Mouse (Mus musculus): ENCODE measurements around the gene Rgs9. TPM values are rescaled to one million over a fixed set of nuclear protein-coding genes. Genes with fewer than 3 reads are reported as not detected.

The Rgs9 gene
- polyA plus RNA-seq, 1 experiment from 2014 or later, result 1.5 TPM

DNA sequence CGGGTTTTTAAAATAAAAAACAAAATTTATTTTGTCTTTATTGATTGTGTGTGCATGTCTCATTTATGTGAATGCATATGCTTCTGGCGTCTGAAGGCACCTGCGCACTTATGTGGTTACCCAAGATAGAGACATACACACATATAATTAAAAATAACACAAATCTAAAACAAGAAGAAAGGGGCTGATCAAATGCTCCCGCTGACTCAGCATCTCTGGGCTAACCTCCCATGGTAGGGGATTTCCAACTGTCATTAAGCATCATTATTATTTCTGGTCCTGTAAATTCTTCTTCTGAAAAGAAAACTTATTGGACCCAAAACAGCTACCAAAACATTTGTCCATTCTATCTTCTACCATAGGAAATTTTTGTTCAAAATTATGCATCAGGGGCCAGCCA, 36.8 kb upstream of the Rgs9 start:
- Histone ChIP-seq H3K4me3 (ENCODE audit: low read length) (no peak overlapping the region), H3K9me3 (ENCODE audit: control insufficient read depth, low read length) (no peaks in the 10 kb centered on the region), H3K27me3 (ENCODE audit: control insufficient read depth, insufficient read depth, low read depth, low read length) (no peaks in the 10 kb centered on the region), H3K36me3 (ENCODE audit: control insufficient read depth, insufficient read depth, low read length) (no peaks in the 10 kb centered on the region), H3K27ac (ENCODE audit: low read length) (no peak overlapping the region), H3K4me1 (replicated peaks; ENCODE audit: control insufficient read depth, insufficient read depth, low read length) (peaks cover 4% of the 10 kb centered on the region), H3K4me2 (ENCODE audit: low read depth, low read length) (no peak overlapping the region), H3K9ac (ENCODE audit: low read length) (no peak overlapping the region)
- ATAC-seq (ENCODE audit: low read depth), result no peak
- whole genome bisulfite sequencing, result 89% methylated on average over 4 of the region's 4 CpGs

DNA sequence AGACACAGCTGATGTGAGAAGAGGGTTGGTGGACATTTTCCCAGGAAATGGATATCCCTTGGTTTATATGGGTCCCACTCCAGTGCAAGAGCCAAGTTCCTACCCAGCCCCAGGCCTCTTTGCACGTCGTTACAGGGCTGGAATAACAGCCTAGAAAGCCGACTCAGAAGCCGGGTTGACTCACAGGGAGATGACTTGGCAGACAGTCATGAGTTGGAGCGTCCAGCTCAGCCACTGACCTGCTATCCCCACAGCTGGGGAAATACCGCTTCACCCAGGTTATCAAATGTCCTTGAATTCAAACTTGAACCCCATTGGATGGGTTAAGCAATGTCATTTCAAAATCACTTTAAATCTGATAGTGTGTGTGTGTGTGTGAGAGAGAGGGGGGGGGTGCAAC, 34.8 kb upstream of the Rgs9 start:
- no peak for ATAC-seq (ENCODE audit: low read depth)
- H3K27me3 ChIP-seq (ENCODE audit: control insufficient read depth, insufficient read depth, low read depth, low read length), result no peaks in the 10 kb centered on the region
- H3K4me1 ChIP-seq (replicated peaks; ENCODE audit: control insufficient read depth, insufficient read depth, low read length), result peaks cover 4% of the 10 kb centered on the region
- no peak overlapping the region for H3K4me2 ChIP-seq (ENCODE audit: low read depth, low read length)
- no peaks in the 10 kb centered on the region for H3K9me3 ChIP-seq (ENCODE audit: control insufficient read depth, low read length)
- H3K27ac ChIP-seq (ENCODE audit: low read length), result no peak overlapping the region
- H3K4me3 ChIP-seq (ENCODE audit: low read length), result no peak overlapping the region
- 60% methylated on average over 6 of the region's 6 CpGs for WGBS
- no peaks in the 10 kb centered on the region for H3K36me3 ChIP-seq (ENCODE audit: control insufficient read depth, insufficient read depth, low read length)
- no peak overlapping the region for H3K9ac ChIP-seq (ENCODE audit: low read length)

DNA sequence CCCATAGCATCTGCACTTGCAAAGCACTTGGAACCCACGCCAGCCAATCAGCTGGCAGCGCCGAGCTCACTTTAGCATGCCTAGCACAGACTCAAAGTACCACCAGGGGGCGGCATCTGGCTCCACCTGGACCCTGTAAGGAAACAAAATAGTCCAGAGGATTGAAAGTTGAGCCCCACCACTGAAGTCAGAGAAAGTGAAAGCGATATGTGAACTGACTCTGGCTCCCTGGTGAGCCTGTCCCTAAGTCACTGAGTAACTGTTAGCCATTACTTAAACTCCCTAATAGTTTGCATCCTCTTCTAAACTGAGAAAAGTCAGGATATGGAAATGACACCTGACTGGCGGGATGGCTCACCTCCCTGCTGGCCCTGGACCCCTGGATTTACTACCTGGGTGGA, 33.5 kb upstream of the Rgs9 start:
- H3K27me3 ChIP-seq (ENCODE audit: control insufficient read depth, insufficient read depth, low read depth, low read length), result no peaks in the 10 kb centered on the region
- 5% methylated on average over 6 of the region's 6 CpGs for WGBS
- H3K9ac ChIP-seq (ENCODE audit: low read length), result peak overlapping the region; percentile 71
- H3K27ac ChIP-seq (ENCODE audit: low read length), result peak overlapping the region; percentile 7; the same call in 1 of the 2 replicates
- no peaks in the 10 kb centered on the region for H3K36me3 ChIP-seq (ENCODE audit: control insufficient read depth, insufficient read depth, low read length)
- H3K4me3 ChIP-seq (ENCODE audit: low read length), result peak overlapping the region; percentile 51
- H3K4me2 ChIP-seq (ENCODE audit: low read depth, low read length), result peak overlapping the region; percentile 70
- ATAC-seq (ENCODE audit: low read depth), result peak; percentile 95
- peaks cover 4% of the 10 kb centered on the region for H3K4me1 ChIP-seq (replicated peaks; ENCODE audit: control insufficient read depth, insufficient read depth, low read length)
- no peaks in the 10 kb centered on the region for H3K9me3 ChIP-seq (ENCODE audit: control insufficient read depth, low read length)

DNA sequence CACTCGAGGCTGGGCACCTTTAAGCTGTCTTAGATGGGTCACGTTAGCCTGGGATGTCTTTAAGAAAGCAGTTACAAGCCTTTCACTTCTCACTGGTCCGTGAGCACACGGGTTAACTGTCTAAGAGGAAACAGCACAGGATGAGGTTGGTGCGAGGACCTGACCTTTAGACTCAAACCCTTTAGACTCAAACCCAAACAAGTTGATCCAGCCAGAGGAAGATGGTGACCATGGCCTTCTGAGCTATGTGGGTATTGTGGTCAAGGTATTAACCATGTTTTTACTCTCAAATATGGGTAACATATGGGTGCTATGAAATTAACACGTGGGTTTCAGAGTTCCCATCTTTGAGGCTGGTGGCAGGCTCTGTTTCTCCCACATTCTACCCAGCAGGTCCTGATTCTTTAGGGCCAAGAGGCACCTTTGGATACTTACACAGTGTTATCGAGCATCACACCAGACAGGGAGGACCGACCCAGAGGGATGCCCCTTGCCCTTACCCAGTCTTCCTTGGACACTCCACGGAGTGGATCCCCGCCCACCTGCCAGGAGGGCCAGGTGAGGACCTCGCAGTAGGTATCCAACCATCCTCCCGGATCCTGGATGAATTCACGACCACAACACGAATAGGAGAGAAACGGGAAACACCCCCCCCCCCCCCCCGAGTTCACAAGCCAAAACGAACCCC, 32.9 kb upstream of the Rgs9 start:
- Histone ChIP-seq H3K4me3 (ENCODE audit: low read length) (peak overlapping the region; percentile 51), H3K4me1 (replicated peaks; ENCODE audit: control insufficient read depth, insufficient read depth, low read length) (peaks cover 4% of the 10 kb centered on the region), H3K36me3 (ENCODE audit: control insufficient read depth, insufficient read depth, low read length) (no peaks in the 10 kb centered on the region), H3K9me3 (ENCODE audit: control insufficient read depth, low read length) (no peaks in the 10 kb centered on the region), H3K27me3 (ENCODE audit: control insufficient read depth, insufficient read depth, low read depth, low read length) (no peaks in the 10 kb centered on the region), H3K9ac (ENCODE audit: low read length) (no peak overlapping the region), H3K4me2 (ENCODE audit: low read depth, low read length) (peak overlapping the region; percentile 70), H3K27ac (ENCODE audit: low read length) (no peak overlapping the region)
- 30% methylated on average over 15 of the region's 17 CpGs for WGBS
- ATAC-seq (ENCODE audit: low read depth), result peak; percentile 53

DNA sequence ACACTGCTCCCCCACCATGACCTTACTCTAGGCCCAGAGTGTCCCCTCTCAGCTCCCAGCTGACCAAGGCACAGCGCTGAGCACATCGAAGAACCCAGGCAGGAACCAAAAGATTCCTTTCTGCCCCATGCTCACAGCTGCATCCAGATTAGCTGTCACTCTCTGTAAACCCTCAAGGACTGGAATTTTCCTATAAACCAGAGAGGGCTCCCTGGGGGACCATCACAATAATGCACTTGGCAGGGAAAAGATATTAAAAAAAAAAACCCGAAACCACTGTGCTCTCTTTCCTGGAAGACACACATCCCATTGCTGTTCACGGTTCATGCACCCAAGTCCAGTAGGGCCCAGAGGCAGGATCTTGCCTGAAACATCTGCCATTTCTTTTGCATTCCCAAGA, 31.4 kb upstream of the Rgs9 start:
- Histone ChIP-seq H3K36me3 (ENCODE audit: control insufficient read depth, insufficient read depth, low read length) (no peaks in the 10 kb centered on the region), H3K27me3 (ENCODE audit: control insufficient read depth, insufficient read depth, low read depth, low read length) (no peaks in the 10 kb centered on the region), H3K4me3 (ENCODE audit: low read length) (no peak overlapping the region), H3K9me3 (ENCODE audit: control insufficient read depth, low read length) (no peaks in the 10 kb centered on the region), H3K4me1 (replicated peaks; ENCODE audit: control insufficient read depth, insufficient read depth, low read length) (peaks cover 4% of the 10 kb centered on the region), H3K9ac (ENCODE audit: low read length) (no peak overlapping the region), H3K4me2 (ENCODE audit: low read depth, low read length) (no peak overlapping the region), H3K27ac (ENCODE audit: low read length) (no peak overlapping the region)
- no peak for ATAC-seq (ENCODE audit: low read depth)
- WGBS, result 60% methylated on average over 4 of the region's 4 CpGs

DNA sequence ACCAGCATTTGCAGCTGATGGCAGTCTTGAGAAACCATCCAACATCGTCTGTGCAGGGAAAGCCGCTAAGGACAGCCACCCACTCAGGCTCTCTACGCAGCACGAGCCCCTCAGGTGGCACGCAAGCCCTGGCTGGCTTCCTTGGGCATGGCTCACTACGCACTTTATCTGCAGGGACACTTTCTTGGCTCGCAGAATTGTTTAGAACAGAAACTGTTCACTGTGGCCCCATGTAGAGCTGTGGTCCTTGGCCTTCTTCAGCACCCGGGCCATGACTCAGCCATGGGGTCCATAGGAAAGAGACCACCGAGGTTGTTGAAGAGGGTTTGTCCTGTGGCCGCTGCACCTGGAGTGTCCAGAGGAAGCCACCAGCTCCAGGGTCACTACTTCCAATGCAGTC, 30.0 kb upstream of the Rgs9 start:
- peaks cover 4% of the 10 kb centered on the region for H3K4me1 ChIP-seq (replicated peaks; ENCODE audit: control insufficient read depth, insufficient read depth, low read length)
- no peak overlapping the region for H3K4me3 ChIP-seq (ENCODE audit: low read length)
- no peak for ATAC-seq (ENCODE audit: low read depth)
- H3K9me3 ChIP-seq (ENCODE audit: control insufficient read depth, low read length), result no peaks in the 10 kb centered on the region
- H3K27ac ChIP-seq (ENCODE audit: low read length), result no peak overlapping the region
- H3K9ac ChIP-seq (ENCODE audit: low read length), result no peak overlapping the region
- H3K36me3 ChIP-seq (ENCODE audit: control insufficient read depth, insufficient read depth, low read length), result no peaks in the 10 kb centered on the region
- H3K27me3 ChIP-seq (ENCODE audit: control insufficient read depth, insufficient read depth, low read depth, low read length), result no peaks in the 10 kb centered on the region
- H3K4me2 ChIP-seq (ENCODE audit: low read depth, low read length), result no peak overlapping the region
- WGBS, result 73% methylated on average over 10 of the region's 10 CpGs

DNA sequence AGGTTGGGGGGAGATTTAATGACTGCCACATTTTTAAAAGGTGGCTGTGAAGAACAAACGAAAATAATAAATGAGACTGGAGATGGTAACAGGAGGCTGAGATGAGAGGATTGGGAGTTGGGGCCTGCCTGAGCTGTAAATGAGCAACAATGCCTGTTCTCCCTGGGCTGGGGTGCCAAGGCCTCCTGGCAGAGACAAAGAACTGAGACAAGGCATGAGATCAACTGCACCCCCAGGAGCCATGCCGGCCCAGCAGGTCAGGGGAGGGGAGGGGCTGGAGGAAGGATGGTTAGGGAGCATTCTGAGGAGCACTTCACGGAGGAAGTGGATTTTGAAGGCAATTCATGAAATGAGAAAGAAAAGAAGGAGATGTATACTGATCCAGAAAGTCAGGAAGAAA, 29.5 kb upstream of the Rgs9 start:
- Histone ChIP-seq H3K9ac (ENCODE audit: low read length) (no peak overlapping the region), H3K9me3 (ENCODE audit: control insufficient read depth, low read length) (no peaks in the 10 kb centered on the region), H3K4me1 (replicated peaks; ENCODE audit: control insufficient read depth, insufficient read depth, low read length) (peaks cover 4% of the 10 kb centered on the region), H3K4me3 (ENCODE audit: low read length) (no peak overlapping the region), H3K27me3 (ENCODE audit: control insufficient read depth, insufficient read depth, low read depth, low read length) (no peaks in the 10 kb centered on the region), H3K4me2 (ENCODE audit: low read depth, low read length) (no peak overlapping the region), H3K36me3 (ENCODE audit: control insufficient read depth, insufficient read depth, low read length) (no peaks in the 10 kb centered on the region), H3K27ac (ENCODE audit: low read length) (no peak overlapping the region)
- no peak for ATAC-seq (ENCODE audit: low read depth)
- 33% methylated on average over 3 of the region's 3 CpGs for WGBS

DNA sequence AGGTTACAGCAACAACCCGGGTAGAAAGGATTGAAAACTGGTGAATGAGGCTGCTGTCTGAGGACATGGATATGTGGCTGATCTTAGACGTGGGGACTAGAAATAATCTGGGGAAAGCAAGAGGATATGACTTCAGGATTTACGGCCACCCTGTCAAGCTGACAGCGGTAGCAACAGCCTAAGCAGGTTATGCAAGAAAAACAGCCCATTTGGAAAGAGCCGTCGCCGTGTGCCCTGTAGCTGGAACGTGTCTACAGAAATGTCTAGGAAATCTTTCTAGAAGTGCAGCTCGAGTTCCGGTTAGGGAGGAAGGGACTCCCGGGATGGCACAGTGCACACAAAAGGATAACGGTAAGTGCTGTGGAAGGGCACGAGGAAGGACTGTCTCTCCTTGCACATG, 28.3 kb upstream of the Rgs9 start:
- Histone ChIP-seq H3K27ac (ENCODE audit: low read length) (no peak overlapping the region), H3K27me3 (ENCODE audit: control insufficient read depth, insufficient read depth, low read depth, low read length) (no peaks in the 10 kb centered on the region), H3K4me2 (ENCODE audit: low read depth, low read length) (no peak overlapping the region), H3K4me3 (ENCODE audit: low read length) (no peak overlapping the region), H3K9me3 (ENCODE audit: control insufficient read depth, low read length) (no peaks in the 10 kb centered on the region), H3K9ac (ENCODE audit: low read length) (no peak overlapping the region), H3K36me3 (ENCODE audit: control insufficient read depth, insufficient read depth, low read length) (no peaks in the 10 kb centered on the region), H3K4me1 (replicated peaks; ENCODE audit: control insufficient read depth, insufficient read depth, low read length) (no peaks in the 10 kb centered on the region; the same call in 1 of the 2 replicates)
- 55% methylated on average over 13 of the region's 13 CpGs for WGBS
- no peak for ATAC-seq (ENCODE audit: low read depth)

DNA sequence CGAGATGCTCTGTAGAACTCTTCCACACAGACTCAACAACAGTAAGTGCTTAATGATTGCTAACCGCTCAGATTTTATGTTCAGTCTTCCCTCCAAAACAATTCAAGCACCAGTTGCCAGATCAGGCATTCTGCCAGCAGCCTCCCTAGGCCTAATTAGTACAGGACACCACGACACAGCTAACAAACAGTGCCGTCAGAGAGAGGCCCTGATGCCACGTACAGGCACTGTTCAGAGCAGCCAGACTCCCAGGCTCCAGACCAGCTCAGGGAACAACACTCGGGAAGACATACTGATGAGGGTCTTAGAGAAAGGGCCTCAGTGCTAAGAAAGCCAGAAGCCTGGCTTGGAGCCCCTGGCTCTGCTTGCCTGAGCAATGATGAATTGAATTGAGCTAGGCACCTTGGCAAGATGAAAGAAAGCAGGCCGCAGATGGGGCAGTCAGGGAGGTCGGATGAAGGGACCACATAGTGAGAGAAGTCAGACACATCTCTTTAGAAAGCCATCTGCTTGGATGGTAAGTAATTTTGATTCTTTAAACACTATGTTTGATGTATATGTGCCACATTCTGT, 22.5 kb upstream of the Rgs9 start:
- 48% methylated on average over 8 of the region's 8 CpGs for WGBS
- Histone ChIP-seq H3K4me1 (replicated peaks; ENCODE audit: control insufficient read depth, insufficient read depth, low read length) (no peaks in the 10 kb centered on the region), H3K4me2 (ENCODE audit: low read depth, low read length) (no peak overlapping the region), H3K27ac (ENCODE audit: low read length) (no peak overlapping the region), H3K9ac (ENCODE audit: low read length) (no peak overlapping the region), H3K36me3 (ENCODE audit: control insufficient read depth, insufficient read depth, low read length) (no peaks in the 10 kb centered on the region), H3K4me3 (ENCODE audit: low read length) (no peak overlapping the region), H3K9me3 (ENCODE audit: control insufficient read depth, low read length) (no peaks in the 10 kb centered on the region), H3K27me3 (ENCODE audit: control insufficient read depth, insufficient read depth, low read depth, low read length) (no peaks in the 10 kb centered on the region)
- no peak for ATAC-seq (ENCODE audit: low read depth)
